8 mouse cellular contexts compared by ENCODE assay signal in genomic region chr2:20779484-20780381, GRCm38 (mm10).
DNase-seq lines count a peak whose midpoint lies in the region; ATAC-seq and TF ChIP-seq lines count a peak whose summit lies in the region.

No protein-coding gene starts in this region.

- H3K4me2 ChIP-seq in neural tube, embryonic 13.5 days: no peak overlapping the region

- peak; percentile 78 for ATAC-seq in neural tube, embryonic 13.5 days (ENCODE audit: low read depth)

- no peak overlapping the region for H3K9ac ChIP-seq in neural tube, embryonic 13.5 days

- no peaks in the 10 kb centered on the region for H3K4me1 ChIP-seq in kidney, adult 2 months (ENCODE audit: control insufficient read depth, insufficient read depth, low read length)
- H3K4me1 ChIP-seq in limb, embryonic 10.5 days: no peaks in the 10 kb centered on the region
- no peaks in the 10 kb centered on the region for H3K4me1 ChIP-seq in neural tube, embryonic 13.5 days (replicated peaks)

- DNase-seq in 3T3-L1 (ENCODE audit: low read depth, low spot score) (peak; percentile 66), NIH3T3 (ENCODE audit: low read depth) (peak; percentile 84)
- DNase-seq in cerebellum, postnatal 14 days: peak; percentile 66 to 72
- peak; percentile 9 to 56 for DNase-seq in frontal cortex, postnatal 25 days (ENCODE audit: low spot score in 2 of 2)
- peak; percentile 62 for DNase-seq in kidney, adult 2 months
- peak; percentile 61 for DNase-seq in limb, embryonic 10.5 days (ENCODE audit: low spot score)
- peak; percentile 46 for DNase-seq in thymus, postnatal 4 days

- WGBS in kidney, adult 2 months: 41% methylated on average over 6 of the region's 6 CpGs
- 39% methylated on average over 6 of the region's 6 CpGs for WGBS in limb, embryonic 10.5 days
- WGBS in neural tube, embryonic 13.5 days: 38% methylated on average over 6 of the region's 6 CpGs

- no peaks in the 10 kb centered on the region for H3K27me3 ChIP-seq in kidney, adult 2 months (replicated peaks; ENCODE audit: control insufficient read depth, insufficient read depth, low read length)
- no peaks in the 10 kb centered on the region for H3K27me3 ChIP-seq in limb, embryonic 10.5 days (ENCODE audit: low read depth, poor library complexity, severe bottlenecking)
- H3K27me3 ChIP-seq in neural tube, embryonic 13.5 days: no peaks in the 10 kb centered on the region

- peaks cover 1% of the 10 kb centered on the region for H3K36me3 ChIP-seq in kidney, adult 2 months (ENCODE audit: control insufficient read depth, insufficient read depth, low read length)
- no peaks in the 10 kb centered on the region for H3K36me3 ChIP-seq in limb, embryonic 10.5 days
- H3K36me3 ChIP-seq in neural tube, embryonic 13.5 days: no peaks in the 10 kb centered on the region

- H3K4me3 ChIP-seq in kidney, adult 2 months (ENCODE audit: insufficient read depth, low read depth, low read length): no peak overlapping the region
- no peak overlapping the region for H3K4me3 ChIP-seq in limb, embryonic 10.5 days
- no peak overlapping the region for H3K4me3 ChIP-seq in neural tube, embryonic 13.5 days

- no peaks in the 10 kb centered on the region for H3K9me3 ChIP-seq in limb, embryonic 10.5 days (replicated peaks)
- H3K9me3 ChIP-seq in neural tube, embryonic 13.5 days: no peaks in the 10 kb centered on the region

- H3K27ac ChIP-seq in kidney, adult 2 months (ENCODE audit: insufficient read depth, low read depth, low read length): no peak overlapping the region
- H3K27ac ChIP-seq in limb, embryonic 10.5 days: no peak overlapping the region
- no peak overlapping the region for H3K27ac ChIP-seq in neural tube, embryonic 13.5 days (replicated peaks)

- TF ChIP-seq CTCF in kidney, adult 2 months (conservative IDR thresholded peaks at IDR 0.05; ENCODE audit: insufficient read depth, insufficient read length, low read depth, low read length): peak; percentile 87

- no peak for TF ChIP-seq POLR2A in kidney, adult 2 months (IDR thresholded peaks at IDR 0.05; ENCODE audit: low read depth, low read length)

Comparison
In these comparisons a context has a peak if more than half of its experiments do, and no peak if none do; other contexts are left out.
1. DNase-seq: peak in every context shown above with its lines; median percentile 84 in NIH3T3; 69 in cerebellum, postnatal 14 days; 66 in 3T3-L1; 62 in kidney, adult 2 months; 61 in limb, embryonic 10.5 days; 46 in thymus, postnatal 4 days; 32 in frontal cortex, postnatal 25 days.